Mouse (Mus musculus): ENCODE measurements around the gene Klhl33. TPM values are rescaled to one million over a fixed set of nuclear protein-coding genes. Genes with fewer than 3 reads are reported as not detected.
"Not testable (repeated sequence)": the region's sequence is repeated elsewhere in the genome, so short reads cannot be mapped to it uniquely, and the experiment has no call there.

The Klhl33 gene
- polyA plus RNA-seq, 1 experiment from 2014 or later: 0.12 TPM

GRCm38 (mm10) chr14:50908126-50908525 is 10.8 kb upstream of the Klhl33 start:
- ATAC-seq (replicated peaks; ENCODE audit: extremely low read depth, insufficient read depth, low FRiP score): no peak
- WGBS: 74% methylated on average over 4 of the region's 4 CpGs
- H3K4me2 ChIP-seq (ENCODE audit: low read depth, low read length): no peak overlapping the region
- peaks cover 3% of the 10 kb centered on the region for H3K36me3 ChIP-seq (ENCODE audit: control insufficient read depth, insufficient read depth)
- H3K4me3 ChIP-seq (ENCODE audit: low read length): no peak overlapping the region
- no peak overlapping the region for H3K9ac ChIP-seq (ENCODE audit: low read length)
- peaks cover 3% of the 10 kb centered on the region; the same call in 1 of the 2 replicates for H3K4me1 ChIP-seq (ENCODE audit: control insufficient read depth, insufficient read depth, low read length)
- H3K27me3 ChIP-seq (ENCODE audit: control insufficient read depth, insufficient read depth, low read length): no peaks in the 10 kb centered on the region
- H3K27ac ChIP-seq (ENCODE audit: low read length): no peak overlapping the region
- no peaks in the 10 kb centered on the region for H3K9me3 ChIP-seq (replicated peaks; ENCODE audit: control insufficient read depth, low read length)

GRCm38 (mm10) chr14:50905327-50905726 is 8.0 kb upstream of the Klhl33 start:
- ATAC-seq (replicated peaks; ENCODE audit: extremely low read depth, insufficient read depth, low FRiP score); H3K36me3 ChIP-seq (ENCODE audit: control insufficient read depth, insufficient read depth); H3K4me3 ChIP-seq (ENCODE audit: low read length): not testable (repeated sequence)

GRCm38 (mm10) chr14:50904828-50905129 is 7.5 kb upstream of the Klhl33 start:
- H3K4me3 ChIP-seq (ENCODE audit: low read length): no peak overlapping the region
- no peaks in the 10 kb centered on the region for H3K36me3 ChIP-seq (ENCODE audit: control insufficient read depth, insufficient read depth)
- no peak overlapping the region for H3K27ac ChIP-seq (ENCODE audit: low read length)
- H3K27me3 ChIP-seq (ENCODE audit: control insufficient read depth, insufficient read depth, low read length): no peaks in the 10 kb centered on the region
- 83% methylated on average over 4 of the region's 4 CpGs for WGBS
- H3K9me3 ChIP-seq (replicated peaks; ENCODE audit: control insufficient read depth, low read length): no peaks in the 10 kb centered on the region
- H3K4me1 ChIP-seq (ENCODE audit: control insufficient read depth, insufficient read depth, low read length): peaks cover 3% of the 10 kb centered on the region; the same call in 1 of the 2 replicates
- no peak for ATAC-seq (replicated peaks; ENCODE audit: extremely low read depth, insufficient read depth, low FRiP score)
- no peak overlapping the region for H3K9ac ChIP-seq (ENCODE audit: low read length)
- no peak overlapping the region for H3K4me2 ChIP-seq (ENCODE audit: low read depth, low read length)

More at GRCm38 (mm10) chr14:50905327-50905726, 8.0 kb upstream of the Klhl33 start:
- H3K4me1 ChIP-seq (ENCODE audit: control insufficient read depth, insufficient read depth, low read length); H3K9ac ChIP-seq (ENCODE audit: low read length); H3K27me3 ChIP-seq (ENCODE audit: control insufficient read depth, insufficient read depth, low read length); H3K9me3 ChIP-seq (replicated peaks; ENCODE audit: control insufficient read depth, low read length); H3K4me2 ChIP-seq (ENCODE audit: low read depth, low read length); H3K27ac ChIP-seq (ENCODE audit: low read length): not testable (repeated sequence)

GRCm38 (mm10) chr14:50903973-50904827 is 6.9 kb upstream of the Klhl33 start:
- ATAC-seq (replicated peaks; ENCODE audit: extremely low read depth, insufficient read depth, low FRiP score): peak; percentile 71
- Histone ChIP-seq H3K4me1 (ENCODE audit: control insufficient read depth, insufficient read depth, low read length) (peaks cover 3% of the 10 kb centered on the region; the same call in 1 of the 2 replicates), H3K4me2 (ENCODE audit: low read depth, low read length) (peak overlapping the region; percentile 85), H3K4me3 (ENCODE audit: low read length) (peak overlapping the region; percentile 57), H3K36me3 (ENCODE audit: control insufficient read depth, insufficient read depth) (no peaks in the 10 kb centered on the region), H3K27ac (ENCODE audit: low read length) (no peak overlapping the region; the same call in 1 of the 2 replicates), H3K9ac (ENCODE audit: low read length) (peak overlapping the region; percentile 68), H3K27me3 (ENCODE audit: control insufficient read depth, insufficient read depth, low read length) (no peaks in the 10 kb centered on the region), H3K9me3 (replicated peaks; ENCODE audit: control insufficient read depth, low read length) (no peaks in the 10 kb centered on the region)
- WGBS: 6% methylated on average over 26 of the region's 26 CpGs

GRCm38 (mm10) chr14:50897992-50898391 is 685 bp upstream of the Klhl33 start:
- H3K9ac ChIP-seq (ENCODE audit: low read length); H3K27me3 ChIP-seq (ENCODE audit: control insufficient read depth, insufficient read depth, low read length); ATAC-seq (replicated peaks; ENCODE audit: extremely low read depth, insufficient read depth, low FRiP score); H3K27ac ChIP-seq (ENCODE audit: low read length); H3K4me2 ChIP-seq (ENCODE audit: low read depth, low read length); H3K9me3 ChIP-seq (replicated peaks; ENCODE audit: control insufficient read depth, low read length); H3K4me1 ChIP-seq (ENCODE audit: control insufficient read depth, insufficient read depth, low read length); H3K4me3 ChIP-seq (ENCODE audit: low read length); H3K36me3 ChIP-seq (ENCODE audit: control insufficient read depth, insufficient read depth): not testable (repeated sequence)
- 88% methylated on average over 2 of the region's 2 CpGs for WGBS

GRCm38 (mm10) chr14:50896747-50897373 is 447 bp downstream of the Klhl33 start:
- peaks cover 10% of the 10 kb centered on the region for H3K4me1 ChIP-seq (ENCODE audit: control insufficient read depth, insufficient read depth, low read length)
- peak overlapping the region; percentile 86 for H3K4me2 ChIP-seq (ENCODE audit: low read depth, low read length)
- no peaks in the 10 kb centered on the region for H3K9me3 ChIP-seq (replicated peaks; ENCODE audit: control insufficient read depth, low read length)
- peak overlapping the region; percentile 55 for H3K4me3 ChIP-seq (ENCODE audit: low read length)
- no peak overlapping the region for H3K27ac ChIP-seq (ENCODE audit: low read length)
- H3K27me3 ChIP-seq (ENCODE audit: control insufficient read depth, insufficient read depth, low read length): peaks cover 6% of the 10 kb centered on the region
- no peak for ATAC-seq (replicated peaks; ENCODE audit: extremely low read depth, insufficient read depth, low FRiP score)
- no peaks in the 10 kb centered on the region for H3K36me3 ChIP-seq (ENCODE audit: control insufficient read depth, insufficient read depth)
- 19% methylated on average over 23 of the region's 23 CpGs for WGBS
- peak overlapping the region; percentile 61 for H3K9ac ChIP-seq (ENCODE audit: low read length)

- Histone ChIP-seq H3K4me1 (ENCODE audit: control insufficient read depth, insufficient read depth, low read length) (peaks cover 10% of the 10 kb centered on the region), H3K4me2 (ENCODE audit: low read depth, low read length) (peak overlapping the region; percentile 86), H3K9me3 (replicated peaks; ENCODE audit: control insufficient read depth, low read length) (no peaks in the 10 kb centered on the region), H3K27ac (ENCODE audit: low read length) (no peak overlapping the region), H3K4me3 (ENCODE audit: low read length) (peak overlapping the region; percentile 55), H3K9ac (ENCODE audit: low read length) (peak overlapping the region; percentile 61), H3K27me3 (ENCODE audit: control insufficient read depth, insufficient read depth, low read length) (peaks cover 6% of the 10 kb centered on the region), H3K36me3 (ENCODE audit: control insufficient read depth, insufficient read depth) (no peaks in the 10 kb centered on the region)
- ATAC-seq (replicated peaks; ENCODE audit: extremely low read depth, insufficient read depth, low FRiP score): no peak; the same call in 1 of the 2 replicates
- 17% methylated on average over 19 of the region's 19 CpGs for WGBS
Measured at GRCm38 (mm10) chr14:50895985-50896746, 1.1 kb downstream of the Klhl33 start.

GRCm38 (mm10) chr14:50895407-50895806 is 1.9 kb downstream of the Klhl33 start:
- H3K9me3 ChIP-seq (replicated peaks; ENCODE audit: control insufficient read depth, low read length): no peaks in the 10 kb centered on the region
- no peak overlapping the region for H3K4me3 ChIP-seq (ENCODE audit: low read length)
- no peaks in the 10 kb centered on the region for H3K36me3 ChIP-seq (ENCODE audit: control insufficient read depth, insufficient read depth)
- peaks cover 6% of the 10 kb centered on the region for H3K27me3 ChIP-seq (ENCODE audit: control insufficient read depth, insufficient read depth, low read length)
- peaks cover 10% of the 10 kb centered on the region for H3K4me1 ChIP-seq (ENCODE audit: control insufficient read depth, insufficient read depth, low read length)
- H3K4me2 ChIP-seq (ENCODE audit: low read depth, low read length): no peak overlapping the region
- no peak overlapping the region for H3K9ac ChIP-seq (ENCODE audit: low read length)
- no peak for ATAC-seq (replicated peaks; ENCODE audit: extremely low read depth, insufficient read depth, low FRiP score)
- H3K27ac ChIP-seq (ENCODE audit: low read length): no peak overlapping the region

All from heart, embryonic 16.5 days (tissue).